Mouse (Mus musculus): ENCODE data around the gene Tbc1d9b.

GRCm38 (mm10) chr11:50090982-50091675, 40.1 kb upstream of the Tbc1d9b start:
- no peak for TF ChIP-seq TAL1 (IDR thresholded peaks at IDR 0.05; ENCODE audit: low read length)
- TF ChIP-seq GATA1 (IDR thresholded peaks at IDR 0.05; ENCODE audit: low read length) = no peak

Data from erythroblast, embryonic 14.5 days (primary cell).